15 mouse cellular contexts compared by ENCODE assay signal in genomic region chr3:148496672-148497071, GRCm38 (mm10).
"Had no signal": no experiment of that assay in that cellular context is flagged by ENCODE, and none has a peak within 500 bp of the region (broad histone marks: within the 10 kb centered on the region; RNA-seq: fewer than 3 reads in every experiment).

No protein-coding gene starts in this region.

- H3K4me1 ChIP-seq: limb, embryonic 15.5 days; liver, embryonic 12.5 days; megakaryocyte, embryonic 14.5 days; midbrain, embryonic 13.5 days; neural tube, embryonic 13.5 days; stomach, embryonic 15.5 days had no signal

- DNase-seq: kidney, postnatal 14 days; lung, embryonic 14.5 days; lung, postnatal 10 days; lung, postnatal 4 days; right cerebral cortex, postnatal 14 days; thymus, adult 2 months; thymus, postnatal 25 days had no signal

- H3K9me3 ChIP-seq: limb, embryonic 15.5 days; liver, embryonic 12.5 days; midbrain, embryonic 13.5 days; neural tube, embryonic 13.5 days; stomach, embryonic 15.5 days had no signal

- ATAC-seq: intestine, postnatal 0 days; liver, embryonic 12.5 days; midbrain, embryonic 13.5 days had no signal

- H3K4me2 ChIP-seq: limb, embryonic 15.5 days; liver, embryonic 12.5 days; lung, embryonic 14.5 days; midbrain, embryonic 13.5 days; neural tube, embryonic 13.5 days; stomach, embryonic 15.5 days had no signal

- H3K27ac ChIP-seq: left cerebral cortex, adult 2 months; limb, embryonic 15.5 days; liver, embryonic 12.5 days; midbrain, embryonic 13.5 days; neural tube, embryonic 13.5 days; stomach, embryonic 15.5 days had no signal

- H3K4me3 ChIP-seq: left cerebral cortex, adult 2 months; limb, embryonic 15.5 days; liver, embryonic 12.5 days; megakaryocyte, embryonic 14.5 days; midbrain, embryonic 13.5 days; neural tube, embryonic 13.5 days; stomach, embryonic 15.5 days had no signal

- H3K27me3 ChIP-seq: limb, embryonic 15.5 days; liver, embryonic 12.5 days; megakaryocyte, embryonic 14.5 days; midbrain, embryonic 13.5 days; neural tube, embryonic 13.5 days; stomach, embryonic 15.5 days had no signal

- H3K36me3 ChIP-seq: limb, embryonic 15.5 days; liver, embryonic 12.5 days; midbrain, embryonic 13.5 days; neural tube, embryonic 13.5 days; stomach, embryonic 15.5 days had no signal

- H3K9ac ChIP-seq: limb, embryonic 15.5 days; liver, embryonic 12.5 days; lung, embryonic 14.5 days; midbrain, embryonic 13.5 days; neural tube, embryonic 13.5 days; stomach, embryonic 15.5 days had no signal
